Mouse (Mus musculus): Measurements from ENCODE around the gene Hist1h4k.
"Not testable (repeated sequence)": the region's sequence is repeated elsewhere in the genome, so short reads cannot be mapped to it uniquely, and the experiment has no call there.

Gene Hist1h4k

DNA sequence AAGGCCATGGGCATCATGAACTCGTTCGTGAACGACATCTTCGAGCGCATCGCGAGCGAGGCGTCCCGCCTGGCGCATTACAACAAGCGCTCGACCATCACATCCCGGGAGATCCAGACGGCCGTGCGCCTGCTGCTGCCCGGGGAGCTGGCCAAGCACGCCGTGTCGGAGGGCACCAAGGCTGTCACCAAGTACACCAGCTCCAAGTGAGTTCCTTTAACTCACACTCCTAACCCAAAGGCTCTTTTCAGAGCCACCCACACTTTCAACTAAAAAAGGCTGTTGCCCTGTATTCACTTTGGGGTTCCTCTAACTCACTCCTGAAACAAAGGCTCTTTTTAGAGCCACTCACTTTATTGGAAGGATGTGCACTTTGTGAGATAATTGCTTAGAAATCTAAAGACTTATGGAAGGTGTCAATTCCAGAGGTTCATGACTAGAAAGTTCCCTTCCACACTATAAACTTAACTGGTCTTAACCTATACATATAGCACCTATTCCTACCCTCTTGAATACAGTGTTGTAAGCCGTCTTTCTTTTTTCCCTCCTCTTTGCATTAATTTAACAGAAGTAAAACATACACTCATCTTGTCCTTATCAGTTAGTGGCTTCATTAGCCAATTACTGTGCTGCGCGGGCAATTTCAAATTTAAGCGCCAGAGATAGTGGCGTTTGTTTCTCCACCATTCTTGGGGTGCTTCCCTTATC, 4.1 kb upstream of the Hist1h4k start:
- DNase-seq (ENCODE audit: low spot score), result not testable (repeated sequence)

DNA sequence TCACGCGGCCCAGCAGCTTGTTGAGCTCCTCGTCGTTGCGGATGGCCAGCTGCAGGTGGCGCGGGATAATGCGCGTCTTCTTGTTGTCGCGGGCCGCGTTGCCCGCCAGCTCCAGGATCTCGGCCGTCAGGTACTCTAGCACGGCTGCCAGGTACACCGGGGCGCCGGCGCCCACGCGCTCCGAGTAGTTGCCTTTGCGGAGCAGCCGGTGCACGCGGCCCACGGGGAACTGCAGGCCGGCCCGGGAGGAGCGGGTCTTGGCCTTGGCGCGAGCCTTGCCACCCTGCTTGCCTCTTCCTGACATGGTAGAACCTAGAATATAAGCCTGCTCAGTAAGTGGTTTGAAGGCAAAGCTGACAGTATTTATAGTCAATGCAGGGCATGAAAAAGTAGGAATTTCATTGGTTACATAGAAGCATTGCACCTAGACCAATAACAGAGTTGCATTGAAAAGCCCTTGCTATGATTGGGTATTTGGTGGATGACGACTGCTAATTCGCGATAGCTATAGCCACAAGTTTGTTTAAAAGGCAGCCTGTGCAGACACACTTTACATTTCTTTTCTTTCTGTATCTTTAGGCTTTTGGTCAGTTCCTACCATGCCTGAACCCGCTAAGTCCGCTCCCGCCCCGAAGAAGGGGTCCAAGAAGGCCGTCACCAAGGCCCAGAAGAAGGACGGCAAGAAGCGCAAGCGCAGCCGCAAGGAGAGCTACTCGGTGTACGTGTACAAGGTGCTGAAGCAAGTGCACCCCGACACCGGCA, 3.4 kb upstream of the Hist1h4k start, which contains the start of the genes Hist1h2ak and Hist1h2bn:
Gene Hist1h2ak, minus strand, starts transcription at position 304 of the 762 bp plus-strand sequence.
Gene Hist1h2bn, plus strand, starts transcription at position 600 of the 762 bp plus-strand sequence.
- peak; percentile 23 for DNase-seq (ENCODE audit: low spot score)

DNA sequence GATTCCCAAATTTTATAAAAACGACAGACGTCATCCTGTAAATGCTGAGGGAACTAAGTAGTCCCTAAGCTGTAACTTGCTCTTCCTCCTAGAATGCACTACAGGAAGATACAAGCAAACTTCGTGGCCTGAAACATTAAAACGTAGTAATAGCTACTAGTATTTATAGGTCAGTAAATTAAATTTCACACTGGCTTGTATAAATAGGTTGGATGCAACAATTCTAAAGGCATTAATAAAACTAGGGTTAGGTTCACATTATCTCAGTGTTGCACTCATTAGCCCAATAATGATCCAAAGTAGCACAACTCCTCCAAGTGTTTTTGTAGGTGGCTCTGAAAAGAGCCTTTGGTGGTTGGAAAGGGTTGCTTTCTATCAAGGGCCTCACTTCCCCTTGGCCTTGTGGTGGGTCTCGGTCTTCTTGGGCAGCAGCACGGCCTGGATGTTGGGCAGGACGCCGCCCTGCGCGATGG, 2.8 kb upstream of the Hist1h4k start:
- DNase-seq (ENCODE audit: low spot score), result no peak

DNA sequence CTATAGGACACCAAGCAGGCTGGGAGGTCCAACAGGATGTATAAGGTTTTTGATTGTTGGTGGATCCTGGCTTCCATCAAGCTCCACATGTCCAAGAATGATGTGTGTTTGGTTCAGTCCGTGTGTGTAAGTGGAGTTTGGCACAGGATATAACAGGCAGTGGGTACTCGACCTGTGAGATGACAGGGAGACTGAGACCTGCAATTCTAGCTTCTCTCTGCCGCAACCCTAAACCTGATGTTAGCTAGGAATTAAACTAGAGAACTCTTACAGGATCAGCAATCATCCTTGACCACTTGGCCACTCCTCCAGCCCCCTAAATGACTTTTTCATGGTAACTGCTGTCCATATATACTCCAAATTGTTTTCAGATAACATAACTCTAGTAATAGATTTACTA, 2.1 kb upstream of the Hist1h4k start:
- no peak for DNase-seq (ENCODE audit: low spot score)

DNA sequence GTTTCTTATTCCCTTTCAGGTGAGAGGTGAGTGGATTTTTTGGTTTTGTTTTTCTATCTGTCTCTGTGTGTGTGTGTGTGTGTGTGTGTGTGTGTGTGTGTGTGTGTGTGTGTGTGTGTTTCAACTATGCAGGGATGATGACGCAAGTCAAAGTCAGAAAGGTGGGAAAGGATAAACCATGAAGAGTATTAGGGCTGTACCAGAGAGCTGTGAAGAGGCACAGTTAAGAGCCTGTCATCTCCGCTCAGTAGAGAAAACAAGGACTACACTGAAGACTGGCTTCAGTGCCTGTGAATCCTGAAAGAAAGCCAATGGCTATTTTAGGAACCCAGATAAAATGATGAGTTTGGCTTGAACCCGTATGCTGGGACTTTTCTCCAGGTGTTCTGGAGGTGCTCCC, 1.5 kb upstream of the Hist1h4k start:
- DNase-seq (ENCODE audit: low spot score), result no peak

DNA sequence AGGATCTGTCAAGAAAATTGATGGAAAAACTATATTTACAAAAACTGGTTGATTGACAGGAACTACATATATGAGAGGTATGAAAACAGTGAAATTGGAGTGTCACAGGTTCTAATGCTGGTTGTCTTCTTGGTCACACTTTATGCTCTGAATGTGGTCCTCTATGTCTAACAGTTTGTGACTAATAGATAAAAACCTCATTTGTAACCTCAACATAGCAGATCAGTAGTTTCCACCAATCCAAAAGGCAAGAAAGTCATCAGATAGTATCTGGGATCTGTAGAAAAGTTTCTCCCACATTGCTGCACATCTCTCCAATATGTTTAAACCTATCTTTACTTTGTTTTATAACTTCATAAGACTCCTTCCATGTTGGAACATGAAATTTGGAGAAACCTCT, 1.1 kb upstream of the Hist1h4k start:
- DNase-seq (ENCODE audit: low spot score), result no peak

DNA sequence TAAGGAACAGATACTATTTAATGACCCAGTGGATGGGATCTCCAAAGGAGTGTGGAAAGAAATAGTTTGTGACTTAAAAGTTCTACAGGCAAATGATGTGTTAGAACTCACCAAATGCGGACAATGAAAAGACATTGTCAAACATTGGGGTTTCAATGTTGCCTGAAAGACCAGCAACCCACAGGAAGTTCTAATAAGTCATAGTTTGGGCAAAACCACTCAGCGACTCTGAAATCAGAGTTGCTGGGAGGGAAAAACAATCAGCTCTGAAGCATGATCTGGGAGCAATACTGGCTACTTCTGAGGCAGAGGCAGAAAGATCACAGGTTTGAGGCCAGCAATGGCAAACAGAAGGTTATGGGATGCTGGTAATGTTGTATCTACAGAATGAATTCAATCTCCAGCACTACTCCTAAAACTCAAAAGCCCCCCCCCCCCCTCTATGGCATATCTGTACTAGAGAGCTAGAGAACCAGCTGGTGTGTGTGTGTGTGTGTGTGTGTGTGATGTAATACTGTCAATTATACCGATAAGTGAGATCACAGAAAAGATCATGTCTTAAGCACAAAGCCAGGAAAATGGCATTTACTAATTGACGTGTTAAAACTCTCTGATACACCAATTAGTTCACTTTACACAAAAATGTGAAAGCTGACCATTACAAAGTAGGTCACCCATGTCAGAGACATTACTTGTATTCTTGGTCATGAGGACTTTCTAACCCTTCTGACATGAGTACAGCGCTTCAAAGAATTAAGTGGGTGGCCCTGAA, 732 bp downstream of the Hist1h4k start:
- DNase-seq (ENCODE audit: low spot score), result no peak

DNA sequence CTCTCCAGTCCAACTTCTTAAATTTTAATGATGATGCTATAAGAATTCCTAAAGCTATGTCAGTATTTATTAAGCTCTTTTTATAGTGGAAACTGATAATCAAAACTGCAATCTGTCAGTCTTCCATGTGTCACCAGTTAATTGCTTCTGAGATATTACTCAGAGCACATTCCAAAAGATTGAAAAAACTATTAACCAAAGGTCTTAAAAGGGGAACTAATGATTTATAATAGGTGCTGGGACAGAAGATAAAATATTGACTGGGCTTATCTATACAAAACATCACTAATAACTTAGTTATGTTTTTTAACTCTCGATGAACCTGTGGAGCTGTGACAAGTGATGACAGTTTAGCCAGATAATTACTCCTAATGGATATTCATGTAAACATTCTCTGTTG, 5.3 kb downstream of the Hist1h4k start:
- DNase-seq (ENCODE audit: low spot score), result no peak

DNA sequence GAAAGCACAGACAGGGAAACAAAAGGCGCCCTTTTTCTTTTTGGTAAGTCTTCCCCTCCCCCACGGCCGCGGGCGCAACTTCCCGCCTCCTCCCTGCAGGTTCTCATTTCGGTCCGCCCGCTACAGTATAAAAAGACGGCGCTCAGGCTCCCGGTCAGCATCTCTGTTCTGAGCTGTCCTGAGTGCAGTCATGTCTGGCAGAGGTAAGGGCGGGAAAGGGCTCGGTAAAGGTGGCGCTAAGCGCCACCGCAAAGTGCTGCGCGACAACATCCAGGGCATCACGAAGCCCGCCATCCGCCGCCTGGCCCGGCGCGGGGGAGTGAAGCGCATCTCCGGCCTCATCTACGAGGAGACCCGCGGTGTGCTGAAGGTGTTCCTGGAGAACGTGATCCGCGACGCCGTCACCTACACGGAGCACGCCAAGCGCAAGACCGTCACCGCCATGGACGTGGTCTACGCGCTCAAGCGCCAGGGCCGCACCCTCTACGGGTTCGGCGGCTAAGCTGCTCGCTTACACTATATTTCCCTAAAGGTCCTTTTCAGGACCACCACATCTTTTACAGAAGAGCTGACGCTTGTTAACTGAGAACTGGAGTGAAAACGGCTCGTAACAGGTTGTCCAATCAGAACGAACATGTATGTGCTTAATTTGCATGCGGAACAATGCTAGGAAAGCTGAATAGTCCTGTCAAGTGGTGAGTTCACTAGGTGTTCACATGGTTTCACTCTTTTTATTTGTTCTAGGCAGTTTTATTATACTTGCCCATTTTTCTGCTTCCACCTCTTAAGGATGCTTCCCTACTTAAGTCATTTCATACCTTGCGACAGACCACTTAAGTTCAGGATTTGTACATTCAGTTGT, 15.2 kb downstream of the Hist1h4k start, which contains the start of gene Hist1h4j:
Gene Hist1h4j, plus strand, starts transcription at position 159 of the 862 bp plus-strand sequence.
- DNase-seq (ENCODE audit: low spot score), result peak; percentile 62

DNA sequence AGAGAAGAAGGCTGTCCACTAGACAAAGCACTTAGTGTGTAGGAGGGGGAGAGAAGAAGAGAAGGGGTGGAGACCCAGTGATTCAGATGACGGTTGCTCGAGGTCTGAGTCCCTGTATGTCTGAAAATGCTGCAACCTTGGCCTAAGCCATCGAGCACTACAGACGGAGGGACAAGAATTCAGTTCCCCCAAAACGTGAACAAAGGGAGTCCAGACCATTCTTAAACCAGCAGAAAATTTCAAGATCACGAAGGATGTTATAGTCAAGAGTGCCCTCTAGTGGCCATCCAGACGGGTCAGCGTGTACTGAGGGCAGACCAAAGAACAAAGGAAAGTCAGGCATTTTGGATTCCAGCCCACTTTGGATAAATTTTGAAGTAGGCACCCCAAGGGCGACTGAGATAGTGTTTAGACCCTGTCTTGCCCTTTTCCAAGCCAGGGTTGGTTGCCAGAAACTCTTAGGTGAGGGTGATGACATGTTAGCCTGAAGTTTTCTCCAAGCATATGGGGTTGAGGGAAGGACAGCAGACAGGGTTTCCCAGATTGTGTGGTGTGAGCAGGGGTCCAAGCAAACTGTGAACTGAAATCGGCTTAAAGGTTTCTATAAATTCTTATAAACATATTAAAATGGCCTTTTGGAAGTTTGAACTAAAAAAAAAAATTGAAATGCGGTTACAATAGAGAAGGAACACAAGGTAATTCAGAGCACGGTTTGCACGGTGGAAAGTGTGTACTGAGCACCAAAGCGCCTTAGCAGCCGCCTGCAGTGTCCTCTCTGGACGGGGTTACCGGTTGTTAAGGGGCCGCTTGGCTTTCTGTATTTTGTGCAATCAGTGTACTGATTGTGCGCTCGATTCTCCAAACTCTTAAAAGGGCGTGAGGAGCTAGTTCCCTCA, 16.0 kb downstream of the Hist1h4k start:
- peak; percentile 67 for DNase-seq (ENCODE audit: low spot score)

DNA sequence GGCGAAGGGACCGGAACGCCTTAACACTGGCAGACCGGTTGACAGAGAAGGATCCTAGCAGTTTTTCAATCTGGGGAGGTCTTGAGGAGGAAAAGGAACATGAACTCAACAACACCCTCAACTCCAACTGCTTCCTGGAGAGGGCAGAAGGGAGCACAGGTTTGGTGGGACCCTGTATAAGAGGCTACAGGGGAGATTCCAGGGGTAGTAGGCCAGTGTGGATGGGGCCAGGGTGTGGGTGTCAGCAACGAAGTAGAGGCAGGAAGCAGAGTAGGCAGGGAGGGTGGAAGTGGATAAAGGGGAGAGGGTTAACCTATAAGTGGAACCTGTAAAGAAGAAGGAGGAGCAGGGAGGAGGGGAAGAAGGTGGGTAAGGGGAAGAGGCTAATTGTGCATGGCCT, 16.8 kb downstream of the Hist1h4k start:
- DNase-seq (ENCODE audit: low spot score), result no peak

DNA sequence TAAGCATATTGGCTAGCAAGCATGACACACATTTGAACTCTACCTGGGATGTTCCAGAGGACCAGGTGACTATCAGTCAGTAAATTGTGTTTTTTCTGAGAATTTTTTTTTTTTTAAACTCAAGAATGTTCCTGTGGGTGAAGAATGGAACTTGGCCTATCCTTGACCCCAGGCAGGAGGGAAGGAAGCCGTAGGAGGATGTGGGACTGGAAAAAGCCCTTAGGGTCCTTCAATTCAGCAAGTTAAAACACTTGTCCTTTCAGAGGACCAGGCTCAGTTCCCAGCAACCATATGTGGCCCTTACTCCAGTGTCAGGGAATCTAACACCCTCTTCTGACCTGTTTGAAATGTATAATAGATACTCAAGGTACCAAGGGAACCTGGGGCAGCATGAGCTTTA, 20.8 kb downstream of the Hist1h4k start:
- DNase-seq (ENCODE audit: low spot score), result no peak

DNA sequence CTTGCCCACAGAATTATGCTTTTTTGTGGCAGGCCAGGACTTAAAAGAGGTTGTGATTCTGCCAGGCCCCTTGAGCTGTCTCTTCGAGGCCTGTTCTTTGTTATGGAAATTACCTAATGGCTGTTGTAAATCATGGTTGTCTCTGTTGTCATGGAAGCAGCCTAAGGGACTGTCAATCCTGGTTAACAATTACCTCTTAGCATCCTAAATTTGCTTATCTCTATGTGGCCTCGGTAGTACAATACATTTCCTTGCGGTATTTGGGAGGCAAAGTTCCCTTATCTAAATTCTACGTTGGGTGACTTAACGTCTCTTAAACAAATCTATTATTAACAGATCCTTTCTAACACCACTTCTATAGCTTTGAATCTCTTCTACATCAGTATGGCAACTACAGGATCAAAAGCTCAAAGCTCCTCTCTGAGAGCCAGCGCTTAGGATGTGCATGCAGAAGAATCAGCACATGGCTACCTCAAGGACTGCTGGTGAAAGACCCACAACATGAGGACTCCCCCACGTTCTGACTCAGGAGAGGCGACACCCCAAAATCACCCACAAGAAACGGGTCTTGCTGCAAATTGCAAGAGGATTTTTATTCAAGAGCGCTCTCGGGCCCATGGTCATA, 22.2 kb downstream of the Hist1h4k start:
- DNase-seq (ENCODE audit: low spot score), result no peak

DNA sequence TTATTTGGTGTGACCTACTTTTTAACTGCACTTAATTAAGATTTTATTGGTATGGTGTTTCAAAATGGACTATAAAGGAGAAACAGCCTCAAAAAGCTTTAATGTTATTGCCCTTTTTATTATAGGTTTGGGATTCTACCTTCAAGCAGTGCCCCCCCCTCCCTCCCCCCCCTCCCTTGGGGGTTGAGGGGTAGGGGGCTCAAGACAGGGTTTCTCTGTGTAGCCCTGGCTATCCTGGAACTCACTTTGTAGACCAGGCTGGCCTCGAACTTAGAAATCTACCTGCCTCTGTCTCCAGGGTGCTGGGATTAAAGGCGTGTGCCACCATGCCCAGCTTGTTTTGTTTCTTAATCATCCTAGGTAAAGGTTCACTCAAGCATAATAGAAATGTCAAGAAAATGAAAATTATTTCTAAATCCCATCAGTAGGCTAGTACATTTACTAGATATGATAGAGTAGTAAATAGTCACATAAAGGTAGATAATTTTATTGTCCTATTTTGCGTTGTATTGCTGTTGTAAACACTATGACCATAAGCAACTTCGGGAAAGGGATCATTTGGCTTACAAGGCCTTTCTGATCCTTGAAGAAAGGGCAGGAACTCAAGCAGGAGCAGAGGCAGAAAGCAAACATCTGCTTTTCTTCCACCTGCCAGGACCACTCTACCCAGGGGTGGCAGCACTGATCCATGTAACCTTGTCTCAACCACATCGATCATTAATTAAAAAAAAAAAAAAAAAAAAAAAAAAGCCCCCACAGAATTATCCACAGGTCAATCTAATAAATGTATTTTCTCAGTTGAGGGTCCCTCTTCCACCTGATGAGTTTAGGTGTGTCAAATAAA, 27.1 kb downstream of the Hist1h4k start:
- no peak for DNase-seq (ENCODE audit: low spot score)

DNA sequence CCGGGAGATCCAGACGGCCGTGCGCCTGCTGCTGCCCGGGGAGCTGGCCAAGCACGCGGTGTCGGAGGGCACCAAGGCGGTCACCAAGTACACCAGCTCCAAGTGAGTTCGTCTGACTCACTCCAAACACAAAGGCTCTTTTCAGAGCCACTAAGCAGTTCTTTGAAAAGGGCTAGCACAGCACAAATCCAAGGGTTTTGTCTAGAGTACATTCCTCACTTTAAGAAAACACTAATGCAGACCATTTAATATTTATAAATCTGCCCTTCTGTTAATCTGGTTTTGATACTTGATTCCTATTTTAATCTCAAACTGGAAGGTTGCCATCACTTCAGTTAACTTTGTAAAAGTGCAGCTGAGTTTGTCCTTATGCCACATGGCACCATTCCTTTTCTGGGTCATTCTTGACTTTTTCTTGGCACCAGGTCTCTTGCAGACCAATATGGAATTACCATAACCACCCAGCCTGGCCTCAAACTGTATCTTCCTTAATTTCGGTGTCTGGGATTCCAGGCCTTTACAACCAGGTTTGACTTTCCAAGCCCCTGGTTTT, 27.9 kb downstream of the Hist1h4k start:
- DNase-seq (ENCODE audit: low spot score), result no peak

DNA sequence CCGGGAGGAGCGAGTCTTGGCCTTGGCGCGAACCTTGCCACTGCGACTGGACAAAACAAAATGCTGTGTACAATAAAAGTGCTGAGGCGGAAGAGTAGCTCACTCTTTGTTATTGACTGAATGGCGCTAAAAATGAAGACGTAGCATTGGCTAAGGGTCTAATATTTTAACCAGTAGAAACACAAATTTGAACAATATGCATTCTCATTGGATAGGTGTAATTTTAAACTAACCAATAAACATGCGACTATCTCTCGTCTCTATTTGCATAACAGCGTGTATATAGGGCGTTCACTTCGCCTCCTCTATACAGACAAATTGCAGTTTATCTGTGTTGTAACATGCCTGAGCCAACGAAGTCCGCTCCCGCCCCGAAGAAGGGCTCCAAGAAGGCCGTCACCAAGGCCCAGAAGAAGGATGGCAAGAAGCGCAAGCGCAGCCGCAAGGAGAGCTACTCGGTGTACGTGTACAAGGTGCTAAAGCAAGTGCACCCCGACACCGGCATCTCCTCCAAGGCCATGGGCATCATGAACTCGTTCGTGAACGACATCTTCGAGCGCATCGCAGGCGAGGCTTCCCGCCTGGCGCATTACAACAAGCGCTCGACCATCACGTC, 28.4 kb downstream of the Hist1h4k start, which contains the start of gene Hist1h2bm:
Gene Hist1h2bm, plus strand, starts transcription at position 288 of the 616 bp plus-strand sequence.
- not testable (repeated sequence) for DNase-seq (ENCODE audit: low spot score)

DNA sequence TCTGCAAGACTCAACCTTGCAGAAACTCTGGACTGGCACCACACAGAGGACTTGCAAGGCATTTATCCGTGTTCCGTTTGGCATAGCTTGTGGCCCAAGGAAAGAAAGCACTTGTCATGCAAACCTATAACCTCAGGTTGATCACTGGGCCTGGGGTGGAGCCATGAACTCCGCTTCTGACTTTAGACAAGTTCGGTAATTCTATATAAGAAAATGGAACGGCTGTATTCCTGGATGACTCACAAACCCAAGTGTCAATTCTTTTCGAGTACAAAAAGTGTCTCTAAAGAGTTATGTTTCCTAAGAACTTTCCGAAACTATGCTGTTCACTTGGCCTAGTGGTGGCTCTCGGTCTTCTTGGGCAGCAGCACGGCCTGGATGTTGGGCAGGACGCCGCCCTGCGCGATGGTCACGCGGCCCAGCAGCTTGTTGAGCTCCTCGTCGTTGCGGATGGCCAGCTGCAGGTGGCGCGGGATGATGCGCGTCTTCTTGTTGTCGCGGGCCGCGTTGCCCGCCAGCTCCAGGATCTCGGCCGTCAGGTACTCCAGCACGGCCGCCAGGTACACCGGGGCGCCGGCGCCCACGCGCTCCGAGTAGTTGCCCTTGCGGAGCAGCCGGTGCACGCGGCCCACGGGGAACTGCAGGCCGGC, 29.1 kb downstream of the Hist1h4k start:
- DNase-seq (ENCODE audit: low spot score), result not testable (repeated sequence)
